Comparison of ENCODE assay signal across 16 mouse cellular contexts in the genomic region with DNA sequence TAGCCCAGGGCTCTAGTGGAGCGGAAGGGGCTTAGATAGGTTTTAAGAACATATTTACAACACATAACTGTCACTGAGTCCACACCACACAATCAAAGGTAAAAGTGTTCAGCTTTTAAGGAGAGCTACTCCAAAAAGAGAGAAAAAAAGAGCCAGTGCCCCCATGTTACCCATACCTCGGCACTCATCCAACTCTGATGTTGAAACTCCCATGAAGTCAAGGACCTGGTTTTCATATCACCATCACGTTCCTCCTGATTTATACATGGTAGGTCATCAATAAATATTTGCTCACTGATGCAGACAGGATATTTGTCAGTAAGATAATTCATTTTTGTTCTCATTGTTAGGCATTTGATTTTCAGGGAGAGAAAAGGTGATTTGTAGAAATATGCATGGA.
"Had no signal": no experiment of that assay in that cellular context is flagged by ENCODE, and none has a peak within 500 bp of the region (broad histone marks: within the 10 kb centered on the region; RNA-seq: fewer than 3 reads in every experiment).

No protein-coding gene starts in this region.

- H3K27ac ChIP-seq: lung, embryonic 15.5 days; macrophage; midbrain, embryonic 13.5 days; midbrain, embryonic 15.5 days; neural tube, embryonic 12.5 days; stomach, embryonic 15.5 days; stomach, postnatal 0 days had no signal

- DNase-seq: liver, postnatal 0 days; lung, adult 2 months; lung, postnatal 14 days; lung, postnatal 36 days; right cerebral cortex, postnatal 14 days; thymus, adult 18-20 months; thymus, postnatal 14 days; thymus, postnatal 36 days had no signal

- H3K4me3 ChIP-seq: lung, embryonic 15.5 days; megakaryocyte, embryonic 14.5 days; midbrain, embryonic 13.5 days; midbrain, embryonic 15.5 days; neural tube, embryonic 12.5 days; stomach, embryonic 15.5 days had no signal

- H3K4me1 ChIP-seq: lung, embryonic 15.5 days; megakaryocyte, embryonic 14.5 days; midbrain, embryonic 13.5 days; midbrain, embryonic 15.5 days; neural tube, embryonic 12.5 days; stomach, embryonic 15.5 days had no signal
